Mouse (Mus musculus) CH12.LX (cell line): ENCODE data around the gene Upf2. TPM values are rescaled to one million over a fixed set of nuclear protein-coding genes. Genes with fewer than 3 reads are reported as not detected.

Source experiments
- DNase-seq: peaks from one replicate; pipeline ENCODE4 v3.0.0-alpha.2; 2013; ENCODE audit errors: extremely low read depth
- H3K27ac ChIP-seq: 2 replicates; pipeline ENCODE4 v1.5.1; 2012; ENCODE audit warnings: low read depth, mild to moderate bottlenecking, control low read depth, moderate library complexity; ENCODE audit not compliant: insufficient read depth
- H3K27me3 ChIP-seq: replicated peaks from 2 replicates; pipeline ENCODE3; 2012; ENCODE audit warnings: inconsistent platforms
- H3K36me3 ChIP-seq, 2 experiments: replicated peaks in 1 of 2; 2 replicates each; pipeline versions ENCODE3 to v1.6.1; 2012; ENCODE audit warnings: inconsistent platforms in 1 of 2, low read length in 1 of 2, mild to moderate bottlenecking in 1 of 2, mixed read lengths in 1 of 2, moderate library complexity in 1 of 2; ENCODE audit not compliant: control insufficient read depth in 1 of 2, insufficient read depth in 1 of 2
- H3K4me1 ChIP-seq, 2 experiments: 2 replicates each; pipeline ENCODE4 v1.6.1; 2012; ENCODE audit warnings: inconsistent platforms in 1 of 2, moderate library complexity in 1 of 2; ENCODE audit not compliant: insufficient read depth in 2 of 2, control insufficient read depth in 1 of 2
- H3K4me2 ChIP-seq: 2 replicates; pipeline ENCODE4 v1.6.1; 2012; ENCODE audit warnings: low read depth, mild to moderate bottlenecking, control low read depth; ENCODE audit not compliant: poor library complexity, insufficient read depth, severe bottlenecking
- H3K4me3 ChIP-seq, 3 experiments: fragments of 150-350 bp in 1 of 3; sonication (generic) in 1 of 3; replicated peaks in 1 of 3; 2 replicates each; pipeline versions ENCODE3 to v1.5.1; 2011 to 2012; ENCODE audit warnings: low read depth in 2 of 3, low read length in 2 of 3, mild to moderate bottlenecking in 2 of 3, moderate library complexity in 2 of 3, control low read depth in 1 of 3, improper control_type of control experiment in 1 of 3, inconsistent platforms in 1 of 3, mixed read lengths in 1 of 3; ENCODE audit not compliant: poor library complexity in 1 of 3
- H3K79me2 ChIP-seq: replicated peaks from 2 replicates; pipeline ENCODE4 v1.6.1; 2012; ENCODE audit warnings: mild to moderate bottlenecking, moderate library complexity; ENCODE audit not compliant: control insufficient read depth, poor library complexity, insufficient read depth, severe bottlenecking; ENCODE audit errors: extremely low read depth
- H3K9ac ChIP-seq: 2 replicates; pipeline ENCODE4 v1.6.1; 2012; ENCODE audit warnings: low read depth, mild to moderate bottlenecking, control low read depth, moderate library complexity; ENCODE audit not compliant: insufficient read depth
- H3K9me3 ChIP-seq: replicated peaks from 2 replicates; pipeline ENCODE3; 2012; ENCODE audit warnings: low read length, inconsistent platforms, mixed read lengths
- BHLHE40 ChIP-seq: IDR thresholded peaks from 2 replicates; pipeline ENCODE4 v1.6.1; 2011; ENCODE audit warnings: mild to moderate bottlenecking, low read depth, low read length, improper control_type of control experiment
- CHD2 ChIP-seq: IDR thresholded peaks from 2 replicates; pipeline ENCODE4 v1.6.1; 2011; ENCODE audit warnings: low read length, improper control_type of control experiment
- E2F4 ChIP-seq: IDR thresholded peaks from 2 replicates; pipeline ENCODE4 v1.6.1; 2011; ENCODE audit warnings: low read depth, low read length, improper control_type of control experiment; ENCODE audit not compliant: insufficient replicate concordance
- ELF1 ChIP-seq: IDR thresholded peaks from 2 replicates; pipeline ENCODE4 v1.6.1; 2014; ENCODE audit warnings: low read depth, mild to moderate bottlenecking, inconsistent platforms, low read length, improper control_type of control experiment
- ETS1 ChIP-seq: conservative IDR thresholded peaks from 2 replicates; pipeline ENCODE4 v1.6.1; 2012; ENCODE audit warnings: low read depth, mild to moderate bottlenecking, inconsistent platforms, low read length, improper control_type of control experiment, moderate library complexity
- GABPA ChIP-seq: IDR thresholded peaks from 2 replicates; pipeline ENCODE4 v1.6.1; 2012; ENCODE audit warnings: low read depth, low read length, improper control_type of control experiment, inconsistent platforms; ENCODE audit not compliant: insufficient replicate concordance
- IRF4 ChIP-seq: IDR thresholded peaks from 2 replicates; pipeline ENCODE4 v1.6.1; 2014; ENCODE audit warnings: low read depth, mild to moderate bottlenecking, inconsistent platforms, low read length, improper control_type of control experiment
- JUN ChIP-seq: IDR thresholded peaks from 2 replicates; pipeline ENCODE4 v1.6.1; 2011; ENCODE audit warnings: low read depth, mild to moderate bottlenecking, low read length, improper control_type of control experiment, moderate library complexity; ENCODE audit not compliant: insufficient read depth
- KAT2A ChIP-seq: IDR thresholded peaks from 2 replicates; pipeline ENCODE4 v1.6.1; 2012; ENCODE audit warnings: low read length, improper control_type of control experiment, inconsistent platforms; ENCODE audit not compliant: insufficient replicate concordance
- MAFK ChIP-seq: IDR thresholded peaks from 2 replicates; pipeline ENCODE4 v1.6.1; 2011; ENCODE audit warnings: low read length, improper control_type of control experiment; ENCODE audit not compliant: insufficient replicate concordance
- MAZ ChIP-seq: IDR thresholded peaks from 2 replicates; pipeline ENCODE4 v1.6.1; 2012; ENCODE audit warnings: low read depth, mild to moderate bottlenecking, inconsistent platforms, low read length, improper control_type of control experiment, moderate library complexity
- MXI1 ChIP-seq: IDR thresholded peaks from 2 replicates; pipeline ENCODE4 v1.6.1; 2011; ENCODE audit warnings: mild to moderate bottlenecking, low read depth, low read length, improper control_type of control experiment
- MYC ChIP-seq: IDR thresholded peaks from 2 replicates; pipeline ENCODE4 v1.6.1; 2011; ENCODE audit warnings: low read depth, mild to moderate bottlenecking, improper control_type of control experiment, low read length
- NELFE ChIP-seq: IDR thresholded peaks from 2 replicates; pipeline ENCODE4 v1.6.1; 2011; ENCODE audit warnings: low read depth, low read length, improper control_type of control experiment
- NRF1 ChIP-seq: IDR thresholded peaks from 2 replicates; pipeline ENCODE4 v1.6.1; 2014; ENCODE audit warnings: low read depth, mild to moderate bottlenecking, inconsistent platforms, low read length, improper control_type of control experiment, moderate library complexity
- POLR2A ChIP-seq: IDR thresholded peaks from 2 replicates; pipeline ENCODE4 v1.6.1; 2011; ENCODE audit warnings: low read depth, mild to moderate bottlenecking, improper control_type of control experiment, low read length
- RAD21 ChIP-seq: IDR thresholded peaks from 2 replicates; pipeline ENCODE4 v1.6.1; 2011; ENCODE audit warnings: low read depth, mild to moderate bottlenecking, low read length, improper control_type of control experiment, moderate library complexity
- RCOR1 ChIP-seq: conservative IDR thresholded peaks from 2 replicates; pipeline ENCODE4 v1.6.1; 2012; ENCODE audit warnings: low read depth, mild to moderate bottlenecking, inconsistent platforms, low read length, improper control_type of control experiment
- SIN3A ChIP-seq: IDR thresholded peaks from 2 replicates; pipeline ENCODE4 v1.6.1; 2012; ENCODE audit warnings: low read length, improper control_type of control experiment, inconsistent platforms
- TBP ChIP-seq: conservative IDR thresholded peaks from 2 replicates; pipeline ENCODE4 v1.6.1; 2011; ENCODE audit warnings: low read depth, low read length, improper control_type of control experiment
- TCF12 ChIP-seq: IDR thresholded peaks from 2 replicates; pipeline ENCODE4 v1.6.1; 2014; ENCODE audit warnings: low read depth, mild to moderate bottlenecking, inconsistent platforms, low read length, improper control_type of control experiment
- USF1 ChIP-seq: IDR thresholded peaks from 2 replicates; pipeline ENCODE4 v1.6.1; 2014; ENCODE audit warnings: low read depth, mild to moderate bottlenecking, inconsistent platforms, low read length, improper control_type of control experiment
- ZC3H11A ChIP-seq: IDR thresholded peaks from 2 replicates; pipeline ENCODE4 v1.6.1; 2012; ENCODE audit warnings: low read depth, mild to moderate bottlenecking, inconsistent platforms, low read length, improper control_type of control experiment
- ZMIZ1 ChIP-seq: IDR thresholded peaks from 2 replicates; pipeline ENCODE4 v1.6.1; 2012; ENCODE audit warnings: low read depth, mild to moderate bottlenecking, inconsistent platforms, low read length, improper control_type of control experiment
- ZNF384 ChIP-seq: IDR thresholded peaks from 2 replicates; pipeline ENCODE4 v1.6.1; 2012; ENCODE audit warnings: low read depth, low read length, improper control_type of control experiment, inconsistent platforms
- dilution Hi-C: fragments of 300-500 bp; cut with MboI; formaldehyde crosslinking; loops from 2 replicates; pipeline ENCODE4 v1.14.3; 2020; ENCODE audit warnings: low sequenced_read_pairs; ENCODE audit not compliant: extremely low pct_unique_long_range_greater_than_20kb, extremely low pct_ligation_motif_present
- in situ Hi-C: fragments of 300-500 bp; cut with MboI; formaldehyde crosslinking; loops from 3 replicates; pipeline ENCODE4 v1.14.3; 2019; ENCODE audit warnings: low sequenced_read_pairs, low pct_ligation_motif_present, low pct_unique_long_range_greater_than_20kb, mixed read lengths
- polyA plus RNA-seq: library from polyadenylated mRNA; unstranded; fragments of >175 nt; gene quantifications from 2 replicates; pipeline ENCODE4 v1.2.1, GENCODE M21; 2012; ENCODE audit warnings: low read depth; ENCODE audit not compliant: insufficient read length
- total RNA-seq, 2 experiments: library from RNA; depleted of rRNA; stranded (reverse); fragments of 300-350 nt in 1 of 2; fragments of >200 nt in 1 of 2; gene quantifications; 2 replicates each; pipeline ENCODE4 v1.2.3; 2012 to 2014

The Upf2 gene
- total and polyA plus RNA-seq, 3 experiments, result 9.3 to 27.0 (median 13.4) TPM

GRCm38 (mm10) chr2:5942416-5943032 is 8.7 kb upstream of the Upf2 start, which contains the start of gene Dhtkd1:
Gene Dhtkd1 (minus strand): TSS chr2:5942792.
- Histone ChIP-seq H3K27me3 (no peaks in the 10 kb centered on the region), H3K9me3 (no peaks in the 10 kb centered on the region), H3K79me2 (no peaks in the 10 kb centered on the region), H3K4me3 (no peak within 1 kb of the TSS), H3K36me3 (no peaks in the 10 kb centered on the region), H3K9ac (no peak within 1 kb of the TSS), H3K4me2 (no peak within 1 kb of the TSS), H3K27ac (no peak within 1 kb of the TSS), H3K4me1 (no peaks in the 10 kb centered on the region)
- in situ Hi-C loops, result no loop called here
- dilution Hi-C loops, result no loop called here
- TF ChIP-seq ZC3H11A (no peak), E2F4 (no peak), IRF4 (no peak), MYC (no peak), CHD2 (no peak), MXI1 (no peak), NELFE (no peak), USF1 (no peak), RAD21 (no peak), RCOR1 (no peak), BHLHE40 (no peak), ETS1 (no peak), NRF1 (no peak), TCF12 (no peak), MAZ (no peak)
- DNase-seq, result no peak

DNA sequence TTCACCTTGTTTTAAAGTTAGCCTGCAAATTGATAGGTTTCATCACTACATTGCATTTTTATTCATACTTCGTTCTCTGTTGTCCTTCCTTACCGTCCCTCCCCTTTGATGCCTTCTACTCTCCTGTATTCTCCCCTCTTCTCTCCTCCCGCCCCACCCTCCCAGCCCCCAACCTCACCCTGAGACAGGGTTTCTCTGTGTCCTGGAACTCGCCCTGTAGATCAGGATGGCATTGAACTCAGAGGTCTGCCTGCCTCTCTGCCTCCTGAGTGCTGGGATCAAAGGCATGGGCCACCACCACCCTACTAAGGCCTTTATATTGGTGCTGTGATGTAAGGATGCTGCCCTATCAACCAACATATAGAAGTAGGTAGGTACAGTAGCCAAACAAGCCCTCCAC is 8.2 kb upstream of the Upf2 start:
- Histone ChIP-seq H3K9ac (no peak overlapping the region), H3K4me1 (no peaks in the 10 kb centered on the region), H3K27me3 (no peaks in the 10 kb centered on the region), H3K36me3 (peaks cover 0 to 1% of the 10 kb centered on the region in 2 experiments), H3K27ac (no peak overlapping the region), H3K4me2 (no peak overlapping the region), H3K4me3 (no peak overlapping the region), H3K79me2 (no peaks in the 10 kb centered on the region), H3K9me3 (no peaks in the 10 kb centered on the region)
- TF ChIP-seq GABPA, result no peak
- no peak for TF ChIP-seq BHLHE40
- TF ChIP-seq NRF1, result no peak
- TF ChIP-seq KAT2A, result no peak
- no peak for TF ChIP-seq USF1
- no peak for TF ChIP-seq TBP
- no peak for TF ChIP-seq TCF12
- no peak for TF ChIP-seq IRF4
- TF ChIP-seq POLR2A, result no peak
- no peak for TF ChIP-seq ETS1
- TF ChIP-seq JUN, result no peak
- TF ChIP-seq ZNF384, result no peak
- TF ChIP-seq SIN3A, result no peak
- no peak for TF ChIP-seq MAZ
- no peak for TF ChIP-seq MAFK
- TF ChIP-seq CHD2, result no peak
- no peak for TF ChIP-seq ZMIZ1
- no peak for TF ChIP-seq ELF1
- no peak for TF ChIP-seq RAD21
- TF ChIP-seq ZC3H11A, result no peak
- in situ Hi-C loops (no loop called here), dilution Hi-C loops (no loop called here)
- no peak for DNase-seq
